Mouse (Mus musculus): ENCODE measurements around the gene Taf7l.

Taf7l gene

GRCm38 (mm10) chrX:134476290-134476689 is at the start of gene Taf7l:
Gene Taf7l (minus strand): TSS chrX:134476490.
- DNase-seq (ENCODE audit: inconsistent ontology term): no peak

DNA sequence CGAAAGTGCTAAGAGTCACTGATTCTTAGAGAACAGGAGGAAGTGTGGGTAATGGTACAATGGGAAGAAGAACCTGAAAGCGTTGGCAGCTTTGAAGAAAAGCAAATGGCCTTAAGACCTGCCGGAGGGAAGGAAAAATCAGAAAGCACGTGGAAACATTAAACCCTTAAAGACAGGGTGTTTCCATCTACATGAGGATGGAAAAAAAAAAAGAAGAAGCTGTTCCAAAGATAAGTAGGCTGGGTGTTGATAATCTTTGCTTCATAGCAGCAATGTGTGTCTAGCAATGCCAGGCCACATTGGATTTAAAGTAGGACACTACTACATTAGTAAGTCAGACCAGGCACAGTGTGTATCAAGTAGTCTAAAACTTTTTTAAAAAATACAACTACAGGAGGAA is 49.0 kb upstream of the Taf7l start:
- no peak for DNase-seq (ENCODE audit: inconsistent ontology term)

DNA sequence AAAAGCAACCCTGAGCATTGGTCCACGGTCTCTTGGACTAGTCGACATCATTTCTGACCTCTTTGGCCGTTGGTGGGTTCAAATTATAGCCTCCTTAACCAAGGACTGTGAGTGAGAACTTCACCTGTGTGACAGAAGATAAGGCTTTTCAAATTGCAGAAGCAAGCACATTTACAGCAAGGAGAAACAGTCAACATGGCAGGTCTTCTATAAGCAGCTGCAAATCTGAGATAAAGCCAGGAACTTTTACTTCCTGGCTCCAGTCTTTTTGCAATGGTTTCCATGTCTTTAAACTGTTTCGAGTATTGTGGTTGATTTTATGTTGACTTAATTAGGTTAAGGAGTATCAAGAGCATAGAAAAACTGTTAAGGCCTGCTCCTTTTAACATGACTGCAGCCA is 47.5 kb upstream of the Taf7l start:
- DNase-seq (ENCODE audit: inconsistent ontology term): no peak

DNA sequence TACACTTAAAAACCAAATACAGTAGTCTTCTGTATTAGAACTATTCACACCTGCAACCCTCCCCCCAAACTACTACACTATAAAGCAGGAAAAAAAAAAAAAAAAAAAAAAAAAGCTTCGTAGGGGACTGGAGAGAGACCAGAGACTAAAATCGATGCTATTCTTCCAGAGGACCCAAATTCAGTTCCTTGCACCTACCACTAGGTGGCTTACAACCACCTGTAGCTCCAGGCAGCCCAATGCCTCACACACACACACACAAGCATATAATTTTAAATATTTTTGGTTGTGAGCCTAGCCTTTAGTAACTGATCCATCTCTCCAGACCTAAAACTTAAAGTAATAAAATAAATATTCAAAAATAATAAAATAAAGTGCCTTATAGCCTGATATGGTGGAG is 33.2 kb upstream of the Taf7l start:
- DNase-seq (ENCODE audit: inconsistent ontology term): no peak

DNA sequence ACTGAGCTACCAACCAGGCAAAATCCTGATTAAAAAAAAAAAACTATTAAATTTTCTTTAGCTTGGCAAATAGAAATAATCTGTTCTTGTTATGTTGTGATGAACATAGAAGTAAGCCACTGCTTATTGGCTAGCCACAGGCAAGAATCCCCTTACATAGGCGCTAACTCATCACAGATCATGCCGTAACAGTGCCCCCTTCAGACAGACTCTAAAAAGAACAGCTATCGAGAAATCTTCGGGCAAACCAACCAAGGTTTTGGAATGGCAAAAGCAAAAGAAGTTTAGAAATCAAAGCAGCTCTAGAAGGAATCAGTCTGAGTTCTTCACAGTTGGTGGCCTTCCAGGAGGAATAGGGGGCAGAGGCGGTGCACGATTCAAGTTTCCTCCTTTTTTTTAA is 31.7 kb upstream of the Taf7l start:
- no peak for DNase-seq (ENCODE audit: inconsistent ontology term)

- DNase-seq (ENCODE audit: inconsistent ontology term): no peak
Observed at GRCm38 (mm10) chrX:134500651-134501050, 24.4 kb upstream of the Taf7l start.

- DNase-seq (ENCODE audit: inconsistent ontology term): no peak
Observed at GRCm38 (mm10) chrX:134481720-134482119, 5.4 kb upstream of the Taf7l start.

DNA sequence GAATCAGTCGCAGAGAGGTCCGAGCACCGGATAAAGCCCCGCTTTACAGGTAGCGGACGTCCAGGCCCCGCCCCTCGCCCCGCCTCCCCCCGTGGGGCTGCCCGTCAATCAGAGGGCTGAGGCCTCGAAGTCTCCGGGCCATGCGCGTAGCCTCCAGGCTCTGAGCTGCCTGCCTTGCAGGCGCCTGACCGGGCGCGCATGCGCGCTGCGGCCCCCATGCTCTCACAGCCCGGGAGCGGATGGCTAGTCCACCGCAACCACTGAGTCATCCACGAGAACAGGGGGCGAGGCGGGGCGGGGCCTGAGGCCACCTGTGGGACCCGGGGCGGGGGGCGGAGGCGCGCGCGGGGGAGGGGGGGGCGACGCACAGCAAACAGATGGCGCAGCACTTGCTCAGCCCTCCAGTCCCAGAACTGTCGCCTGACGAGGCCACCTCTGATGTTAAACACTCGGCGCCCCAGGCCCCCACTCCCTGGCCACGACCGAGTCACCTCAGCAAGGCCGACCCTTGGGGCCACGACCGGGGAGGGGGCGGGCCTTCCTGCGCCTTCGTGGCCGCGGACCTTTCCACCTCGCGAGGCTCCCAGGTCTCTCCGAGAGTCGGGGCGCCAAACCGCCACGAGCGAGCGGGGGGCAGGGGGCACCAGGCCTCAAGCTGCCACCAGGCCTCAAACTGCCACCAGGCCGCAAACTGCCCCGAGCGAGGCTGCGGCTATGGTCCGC is 1.1 kb downstream of the Taf7l start:
- no peak for DNase-seq (ENCODE audit: inconsistent ontology term)

- DNase-seq (ENCODE audit: inconsistent ontology term): no peak
Observed at GRCm38 (mm10) chrX:134427307-134427706, 49.0 kb downstream of the Taf7l start.

DNA sequence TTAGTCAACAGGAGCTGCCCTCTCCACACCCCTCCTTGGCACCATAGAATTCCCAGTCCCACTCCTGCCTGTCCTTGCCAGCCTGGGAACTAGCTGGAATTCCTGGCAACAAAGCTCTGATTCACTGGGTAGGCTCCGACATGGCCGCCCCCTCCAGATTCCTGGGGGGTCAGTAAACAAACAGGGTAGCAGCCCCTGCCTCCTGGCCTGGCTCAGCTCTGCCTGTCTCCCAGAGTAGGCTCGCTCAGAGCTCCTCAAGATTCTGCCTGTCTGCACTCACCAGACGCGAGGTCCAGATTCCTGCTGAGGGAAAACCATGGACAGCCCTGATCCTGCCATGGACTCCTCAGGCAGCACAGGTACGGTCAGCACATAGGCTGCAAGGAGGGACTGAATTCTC is 49.5 kb downstream of the Taf7l start:
- no peak for DNase-seq (ENCODE audit: inconsistent ontology term)

DNA sequence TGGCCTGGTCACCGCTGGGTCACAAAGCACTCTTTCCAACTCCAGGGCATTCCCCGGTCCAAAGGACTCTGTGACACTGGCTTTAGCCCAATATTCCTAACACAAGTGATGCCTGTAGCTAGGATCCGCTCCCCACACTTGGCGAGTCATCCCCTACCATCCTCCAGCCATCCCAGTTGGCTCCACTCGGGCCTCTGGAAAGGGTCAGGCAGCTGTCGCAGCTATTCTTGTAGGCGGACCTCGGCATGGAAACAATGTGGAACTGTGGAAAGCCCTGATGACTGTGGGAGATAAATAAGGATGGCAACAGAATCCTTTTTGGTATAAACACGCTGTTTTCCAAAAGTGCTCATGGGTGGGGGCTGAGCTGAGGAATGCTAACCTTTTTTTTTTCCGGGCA is 50.5 kb downstream of the Taf7l start:
- peak; percentile 57 for DNase-seq (ENCODE audit: inconsistent ontology term)

GRCm38 (mm10) chrX:134424263-134424662 is 52.0 kb downstream of the Taf7l start:
- DNase-seq (ENCODE audit: inconsistent ontology term): no peak

- DNase-seq (ENCODE audit: inconsistent ontology term): no peak
Observed at GRCm38 (mm10) chrX:134420097-134420496, 56.2 kb downstream of the Taf7l start.

GRCm38 (mm10) chrX:134412096-134412495 is 64.2 kb downstream of the Taf7l start:
- DNase-seq (ENCODE audit: inconsistent ontology term): no peak
